ENCODE assay signal across 7 mouse cellular contexts in the genomic region with DNA sequence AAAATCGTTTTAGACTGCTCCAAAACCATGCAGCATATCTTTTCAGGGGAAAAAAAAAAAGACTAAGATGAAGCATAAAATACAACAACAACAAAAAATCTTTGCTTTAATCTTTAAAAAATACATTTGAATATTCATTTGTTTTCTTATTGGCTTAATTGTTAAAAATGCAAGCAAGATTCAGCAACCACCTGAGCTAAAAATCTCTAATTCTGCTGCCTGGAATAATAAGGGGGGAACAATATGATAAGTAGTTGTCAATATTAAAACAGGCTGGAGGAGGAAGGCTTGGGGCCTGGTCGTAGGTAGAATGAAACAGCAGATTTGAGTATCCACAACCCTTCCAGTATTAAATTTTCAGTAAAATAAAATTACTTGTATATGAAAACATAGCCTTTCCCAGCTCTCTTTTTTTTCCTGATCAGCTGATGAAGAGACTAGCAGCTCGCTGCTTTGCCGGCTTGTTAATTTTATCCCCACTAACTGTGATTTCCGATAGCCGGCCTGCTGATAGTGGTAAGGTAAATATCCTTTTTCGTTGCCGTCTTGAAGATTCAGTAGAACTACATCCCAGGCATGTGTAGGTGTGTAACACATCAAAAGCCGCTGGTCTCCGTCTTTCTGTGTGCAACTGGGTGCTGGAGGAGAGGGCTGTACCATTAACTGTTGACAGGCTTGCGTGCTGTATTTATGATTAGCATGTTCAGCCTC.
DNase-seq lines count a peak whose midpoint lies in the region; ATAC-seq and TF ChIP-seq lines count a peak whose summit lies in the region.

No protein-coding gene starts in this region.

- H3K4me1 ChIP-seq in lung, embryonic 14.5 days (ENCODE audit: insufficient read depth) = peaks cover 9% of the 10 kb centered on the region; the same call in 1 of the 2 replicates
- peaks cover 36% of the 10 kb centered on the region for H3K4me1 ChIP-seq in embryonic facial prominence, embryonic 13.5 days
- H3K4me1 ChIP-seq in hindbrain, embryonic 14.5 days (replicated peaks; ENCODE audit: control insufficient read depth, insufficient read depth, low read length) = peaks cover 38% of the 10 kb centered on the region

- peak overlapping the region; percentile 58; the same call in 1 of the 2 replicates for H3K9ac ChIP-seq in lung, embryonic 14.5 days
- peak overlapping the region; percentile 49; the same call in 1 of the 2 replicates for H3K9ac ChIP-seq in embryonic facial prominence, embryonic 13.5 days
- peak overlapping the region; percentile 71 for H3K9ac ChIP-seq in hindbrain, embryonic 14.5 days

- H3K27ac ChIP-seq in lung, embryonic 14.5 days (ENCODE audit: low read depth) = peak overlapping the region; percentile 71
- peak overlapping the region; percentile 99 for H3K27ac ChIP-seq in embryonic facial prominence, embryonic 13.5 days
- peak overlapping the region; percentile 98 for H3K27ac ChIP-seq in hindbrain, embryonic 14.5 days
- H3K27ac ChIP-seq in macrophage = no peak overlapping the region

- no peak for ATAC-seq in lung, embryonic 14.5 days (ENCODE audit: insufficient read depth)
- ATAC-seq in embryonic facial prominence, embryonic 13.5 days (ENCODE audit: insufficient number of reproducible peaks, insufficient read depth, low FRiP score, low TSS enrichment, low read depth) = no peak
- ATAC-seq in hindbrain, embryonic 14.5 days (ENCODE audit: low FRiP score) = no peak

- no peaks in the 10 kb centered on the region for H3K36me3 ChIP-seq in lung, embryonic 14.5 days (ENCODE audit: insufficient read depth)
- peaks cover 14% of the 10 kb centered on the region for H3K36me3 ChIP-seq in embryonic facial prominence, embryonic 13.5 days
- no peaks in the 10 kb centered on the region for H3K36me3 ChIP-seq in hindbrain, embryonic 14.5 days (replicated peaks; ENCODE audit: control insufficient read depth, insufficient read depth)
- H3K36me3 ChIP-seq in macrophage (ENCODE audit: inconsistent target) = no peaks in the 10 kb centered on the region

- WGBS in lung, embryonic 14.5 days = 14% methylated on average over 11 of the region's 11 CpGs
- WGBS in embryonic facial prominence, embryonic 13.5 days = 32% methylated on average over 11 of the region's 11 CpGs
- WGBS in hindbrain, embryonic 14.5 days = 17% methylated on average over 11 of the region's 11 CpGs
- WGBS in macrophage (ENCODE audit: missing documents) = 72% methylated on average over 11 of the region's 11 CpGs

- DNase-seq in lung, embryonic 14.5 days = peak; percentile 48
- no peak for DNase-seq in lung, postnatal 10 days
- DNase-seq in hindbrain, embryonic 14.5 days (ENCODE audit: low spot score) = peak; percentile 49
- DNase-seq in spleen, postnatal 10 days (ENCODE audit: low spot score in 2 of 2) = no peak
- no peak for DNase-seq in urinary bladder, postnatal 10 days (ENCODE audit: low spot score)

- H3K27me3 ChIP-seq in lung, embryonic 14.5 days (ENCODE audit: insufficient read depth, low read length) = no peaks in the 10 kb centered on the region
- no peaks in the 10 kb centered on the region for H3K27me3 ChIP-seq in embryonic facial prominence, embryonic 13.5 days
- H3K27me3 ChIP-seq in hindbrain, embryonic 14.5 days (ENCODE audit: control insufficient read depth, insufficient read depth, low read length) = no peaks in the 10 kb centered on the region

- H3K9me3 ChIP-seq in lung, embryonic 14.5 days (ENCODE audit: low read depth, low read length) = no peaks in the 10 kb centered on the region
- no peaks in the 10 kb centered on the region for H3K9me3 ChIP-seq in embryonic facial prominence, embryonic 13.5 days
- H3K9me3 ChIP-seq in hindbrain, embryonic 14.5 days (ENCODE audit: control insufficient read depth, low read length) = no peaks in the 10 kb centered on the region

- peak overlapping the region; percentile 74 for H3K4me2 ChIP-seq in lung, embryonic 14.5 days
- peak overlapping the region; percentile 76 for H3K4me2 ChIP-seq in embryonic facial prominence, embryonic 13.5 days
- H3K4me2 ChIP-seq in hindbrain, embryonic 14.5 days (replicated peaks) = peak overlapping the region; percentile 66

- peaks cover 12% of the 10 kb centered on the region; the same call in 1 of the 2 replicates for H3K79me2 ChIP-seq in macrophage (ENCODE audit: inconsistent target)

- no peak for TF ChIP-seq CTCF in lung, embryonic 14.5 days (IDR thresholded peaks at IDR 0.05; ENCODE audit: low read depth)

- H3K4me3 ChIP-seq in lung, embryonic 14.5 days (ENCODE audit: low read depth, low read length) = peak overlapping the region; percentile 39
- peak overlapping the region; percentile 53 for H3K4me3 ChIP-seq in embryonic facial prominence, embryonic 13.5 days
- H3K4me3 ChIP-seq in hindbrain, embryonic 14.5 days (replicated peaks; ENCODE audit: low read length) = peak overlapping the region; percentile 42
- peak overlapping the region; percentile 67; the same call in 1 of the 2 replicates for H3K4me3 ChIP-seq in macrophage (ENCODE audit: inconsistent target)

Comparison
In these comparisons a context has a peak if more than half of its experiments do, and no peak if none do; other contexts are left out.
1. DNase-seq: peak in lung, embryonic 14.5 days (single experiment) and hindbrain, embryonic 14.5 days (single experiment); none in lung, postnatal 10 days (single experiment), spleen, postnatal 10 days (0 of 2) and urinary bladder, postnatal 10 days (single experiment).
2. Peak in every context shown above with its lines, with median percentiles within 50 percentile points of each other: H3K4me2 ChIP-seq, H3K4me3 ChIP-seq and H3K9ac ChIP-seq.